ENCODE assay signal across 8 mouse cellular contexts in genomic region chr5:20791793-20792554, GRCm38 (mm10).
DNase-seq lines count a peak whose midpoint lies in the region; ATAC-seq lines count a peak whose summit lies in the region.

No protein-coding gene starts in this region.

- no peaks in the 10 kb centered on the region for H3K4me1 ChIP-seq in liver, embryonic 16.5 days (ENCODE audit: control insufficient read depth, low read depth, low read length)
- no peaks in the 10 kb centered on the region for H3K4me1 ChIP-seq in midbrain, embryonic 16.5 days (ENCODE audit: control insufficient read depth, insufficient read depth, low read length)

- no peak overlapping the region for H3K4me3 ChIP-seq in liver, embryonic 16.5 days (ENCODE audit: low read depth, low read length)
- H3K4me3 ChIP-seq in midbrain, embryonic 16.5 days (ENCODE audit: low read depth, low read length): no peak overlapping the region

- H3K27me3 ChIP-seq in liver, embryonic 16.5 days (ENCODE audit: control insufficient read depth, insufficient read depth, low read depth, low read length): no peaks in the 10 kb centered on the region
- H3K27me3 ChIP-seq in midbrain, embryonic 16.5 days (ENCODE audit: control insufficient read depth, insufficient read depth, low read depth, low read length): no peaks in the 10 kb centered on the region

- intact Hi-C loops in heart, postnatal 14 days (cut with DNase I): no loop called here

- H3K4me2 ChIP-seq in liver, embryonic 16.5 days (ENCODE audit: low read depth, low read length): no peak overlapping the region
- H3K4me2 ChIP-seq in midbrain, embryonic 16.5 days (ENCODE audit: low read length): no peak overlapping the region

- H3K36me3 ChIP-seq in liver, embryonic 16.5 days (ENCODE audit: control insufficient read depth, insufficient read depth): no peaks in the 10 kb centered on the region
- peaks cover 13% of the 10 kb centered on the region for H3K36me3 ChIP-seq in midbrain, embryonic 16.5 days (ENCODE audit: control insufficient read depth, insufficient read depth, low read length)

- H3K27ac ChIP-seq in liver, embryonic 16.5 days (ENCODE audit: low read length): no peak overlapping the region
- no peak overlapping the region for H3K27ac ChIP-seq in midbrain, embryonic 16.5 days (ENCODE audit: low read length)

- 67% methylated on average over 10 of the region's 10 CpGs for WGBS in liver, embryonic 16.5 days (ENCODE audit: insufficient replicate concordance)
- WGBS in midbrain, embryonic 16.5 days: 90% methylated on average over 10 of the region's 10 CpGs

- H3K9ac ChIP-seq in liver, embryonic 16.5 days (ENCODE audit: low read depth, low read length): no peak overlapping the region
- H3K9ac ChIP-seq in midbrain, embryonic 16.5 days (ENCODE audit: low read depth, low read length): no peak overlapping the region

- peak; percentile 84 for ATAC-seq in liver, embryonic 16.5 days (ENCODE audit: low read depth)
- ATAC-seq in midbrain, embryonic 16.5 days: no peak

- H3K9me3 ChIP-seq in liver, embryonic 16.5 days (replicated peaks; ENCODE audit: control insufficient read depth, low read length): no peaks in the 10 kb centered on the region
- no peaks in the 10 kb centered on the region for H3K9me3 ChIP-seq in midbrain, embryonic 16.5 days (replicated peaks; ENCODE audit: control insufficient read depth, low read length, poor library complexity, severe bottlenecking)

- DNase-seq in gastrocnemius, adult 18-20 months (ENCODE audit: low spot score): peak; percentile 73
- no peak for DNase-seq in gastrocnemius, postnatal 4 days (ENCODE audit: low spot score in 2 of 2)
- DNase-seq in adrenal gland, postnatal 25 days: peak; percentile 51
- peak; percentile 33 to 66 for DNase-seq in heart, postnatal 14 days
- DNase-seq in embryo, embryonic 9.5 days (ENCODE audit: extremely low spot score): no peak
- DNase-seq in ovary, postnatal 14 days (ENCODE audit: low spot score): no peak

Comparison
In these comparisons a context has a peak if more than half of its experiments do, and no peak if none do; other contexts are left out.
1. DNase-seq: peak in gastrocnemius, adult 18-20 months (single experiment), adrenal gland, postnatal 25 days (single experiment) and heart, postnatal 14 days (2 of 2); none in gastrocnemius, postnatal 4 days (0 of 2), embryo, embryonic 9.5 days (single experiment) and ovary, postnatal 14 days (single experiment).